ENCODE assay signal across 19 mouse cellular contexts in genomic region chr12:112298521-112298920, GRCm38 (mm10).
DNase-seq lines count a peak whose midpoint lies in the region; ATAC-seq lines count a peak whose summit lies in the region.
"Had no signal": no experiment of that assay in that cellular context is flagged by ENCODE, and none has a peak within 500 bp of the region (broad histone marks: within the 10 kb centered on the region; RNA-seq: fewer than 3 reads in every experiment).

No protein-coding gene starts in this region.

- 81% methylated on average over 8 of the region's 8 CpGs for WGBS in forebrain, embryonic 12.5 days
- WGBS in forebrain, embryonic 11.5 days: 85% methylated on average over 8 of the region's 8 CpGs
- WGBS in hindbrain, embryonic 15.5 days: 81% methylated on average over 8 of the region's 8 CpGs
- WGBS in hindbrain, embryonic 13.5 days: 83% methylated on average over 8 of the region's 8 CpGs
- 78% methylated on average over 8 of the region's 8 CpGs for WGBS in midbrain, embryonic 14.5 days

- no peaks in the 10 kb centered on the region for H3K9me3 ChIP-seq in forebrain, embryonic 12.5 days
- no peaks in the 10 kb centered on the region for H3K9me3 ChIP-seq in forebrain, embryonic 11.5 days (ENCODE audit: control insufficient read depth, low read length)
- H3K9me3 ChIP-seq in hindbrain, embryonic 15.5 days: no peaks in the 10 kb centered on the region
- H3K9me3 ChIP-seq in hindbrain, embryonic 13.5 days: no peaks in the 10 kb centered on the region
- no peaks in the 10 kb centered on the region for H3K9me3 ChIP-seq in midbrain, embryonic 14.5 days (ENCODE audit: control insufficient read depth, low read length)
- H3K9me3 ChIP-seq: embryonic facial prominence, embryonic 12.5 days; heart, embryonic 12.5 days had no signal

- no peak overlapping the region for H3K4me2 ChIP-seq in forebrain, embryonic 12.5 days
- H3K4me2 ChIP-seq in forebrain, embryonic 11.5 days (ENCODE audit: low read depth, low read length, severe bottlenecking): no peak overlapping the region
- no peak overlapping the region for H3K4me2 ChIP-seq in hindbrain, embryonic 15.5 days
- H3K4me2 ChIP-seq in hindbrain, embryonic 13.5 days: no peak overlapping the region
- no peak overlapping the region for H3K4me2 ChIP-seq in midbrain, embryonic 14.5 days (ENCODE audit: low read length)
- H3K4me2 ChIP-seq: embryonic facial prominence, embryonic 12.5 days; heart, embryonic 12.5 days; hindbrain, embryonic 14.5 days had no signal

- H3K27me3 ChIP-seq in forebrain, embryonic 12.5 days: peaks cover 37% of the 10 kb centered on the region
- peaks cover 3% of the 10 kb centered on the region; the same call in 1 of the 2 replicates for H3K27me3 ChIP-seq in forebrain, embryonic 11.5 days (ENCODE audit: control insufficient read depth, insufficient read depth, low read length)
- peaks cover 12% of the 10 kb centered on the region; the same call in 1 of the 2 replicates for H3K27me3 ChIP-seq in hindbrain, embryonic 15.5 days
- peaks cover 50% of the 10 kb centered on the region for H3K27me3 ChIP-seq in hindbrain, embryonic 13.5 days
- no peaks in the 10 kb centered on the region for H3K27me3 ChIP-seq in midbrain, embryonic 14.5 days (ENCODE audit: control insufficient read depth, insufficient read depth, low read length)

- no peak overlapping the region for H3K4me3 ChIP-seq in forebrain, embryonic 12.5 days (replicated peaks)
- no peak overlapping the region for H3K4me3 ChIP-seq in forebrain, embryonic 11.5 days (ENCODE audit: low read depth, low read length)
- H3K4me3 ChIP-seq in hindbrain, embryonic 15.5 days: no peak overlapping the region
- H3K4me3 ChIP-seq in hindbrain, embryonic 13.5 days: no peak overlapping the region
- no peak overlapping the region for H3K4me3 ChIP-seq in midbrain, embryonic 14.5 days (replicated peaks; ENCODE audit: low read depth, low read length)
- H3K4me3 ChIP-seq: embryonic facial prominence, embryonic 12.5 days; gastrocnemius, adult 2 months; heart, embryonic 12.5 days had no signal

- no peaks in the 10 kb centered on the region for H3K36me3 ChIP-seq in forebrain, embryonic 12.5 days (replicated peaks)
- no peaks in the 10 kb centered on the region for H3K36me3 ChIP-seq in forebrain, embryonic 11.5 days (ENCODE audit: control insufficient read depth, insufficient read depth, low read length)
- no peaks in the 10 kb centered on the region for H3K36me3 ChIP-seq in hindbrain, embryonic 15.5 days
- no peaks in the 10 kb centered on the region for H3K36me3 ChIP-seq in hindbrain, embryonic 13.5 days
- H3K36me3 ChIP-seq in midbrain, embryonic 14.5 days (ENCODE audit: control insufficient read depth, insufficient read depth, low read length): no peaks in the 10 kb centered on the region
- H3K36me3 ChIP-seq: embryonic facial prominence, embryonic 12.5 days; heart, embryonic 12.5 days had no signal

- peaks cover 39% of the 10 kb centered on the region for H3K4me1 ChIP-seq in forebrain, embryonic 12.5 days
- 0 out of 2 replicates have a peak, but pooled peaks cover 9% of the 10 kb centered on the region for H3K4me1 ChIP-seq in forebrain, embryonic 11.5 days (replicated peaks; ENCODE audit: control insufficient read depth, insufficient read depth, low read length)
- peaks cover 32% of the 10 kb centered on the region for H3K4me1 ChIP-seq in hindbrain, embryonic 15.5 days (replicated peaks)
- H3K4me1 ChIP-seq in hindbrain, embryonic 13.5 days (replicated peaks): peaks cover 50% of the 10 kb centered on the region
- H3K4me1 ChIP-seq in midbrain, embryonic 14.5 days (ENCODE audit: control insufficient read depth, insufficient read depth, low read length): peaks cover 37% of the 10 kb centered on the region

- no peak for DNase-seq in forebrain, embryonic 11.5 days (ENCODE audit: low spot score)
- peak; percentile 43 for DNase-seq in brain, embryonic 18.5 days (ENCODE audit: low read depth, low spot score)
- DNase-seq in midbrain, embryonic 14.5 days: no peak
- no peak for DNase-seq in adrenal gland, adult 2 months
- DNase-seq: adrenal gland, postnatal 25 days; cerebellum, adult 8-10 months; embryo, embryonic 11 days; gastrocnemius, adult 2 months; gastrocnemius, postnatal 25 days had no signal

- H3K27ac ChIP-seq in forebrain, embryonic 12.5 days: 0 out of 2 replicates have a peak overlapping the region, but pooled peaks have one; percentile 59
- no peak overlapping the region for H3K27ac ChIP-seq in forebrain, embryonic 11.5 days (ENCODE audit: low read depth, low read length)
- H3K27ac ChIP-seq in hindbrain, embryonic 15.5 days (replicated peaks): 0 out of 2 replicates have a peak overlapping the region, but pooled peaks have one; percentile 35
- no peak overlapping the region for H3K27ac ChIP-seq in hindbrain, embryonic 13.5 days
- peak overlapping the region; percentile 58 for H3K27ac ChIP-seq in midbrain, embryonic 14.5 days (replicated peaks; ENCODE audit: low read depth, low read length)
- H3K27ac ChIP-seq: embryonic facial prominence, embryonic 12.5 days; gastrocnemius, adult 2 months; hindbrain, embryonic 14.5 days had no signal

- no peak overlapping the region for H3K9ac ChIP-seq in forebrain, embryonic 12.5 days
- H3K9ac ChIP-seq in forebrain, embryonic 11.5 days (ENCODE audit: low read length): no peak overlapping the region
- no peak overlapping the region for H3K9ac ChIP-seq in hindbrain, embryonic 15.5 days
- H3K9ac ChIP-seq in hindbrain, embryonic 13.5 days: no peak overlapping the region
- H3K9ac ChIP-seq in midbrain, embryonic 14.5 days (replicated peaks; ENCODE audit: low read length): no peak overlapping the region
- H3K9ac ChIP-seq: embryonic facial prominence, embryonic 12.5 days; heart, embryonic 12.5 days; hindbrain, embryonic 14.5 days had no signal

- ATAC-seq in forebrain, embryonic 12.5 days (ENCODE audit: low FRiP score): no peak
- ATAC-seq in forebrain, embryonic 11.5 days (replicated peaks; ENCODE audit: low FRiP score): no peak
- ATAC-seq in hindbrain, embryonic 15.5 days (ENCODE audit: low FRiP score, low read depth): no peak
- ATAC-seq in hindbrain, embryonic 13.5 days (ENCODE audit: low FRiP score): no peak
- no peak for ATAC-seq in midbrain, embryonic 14.5 days (ENCODE audit: low FRiP score, low TSS enrichment)
- ATAC-seq: activated CD4-positive, CD25-positive, alpha-beta regulatory T cell, adult 4 months; inflammation-experienced regulatory T-cells, adult 6 months; intestine, postnatal 0 days; Patski had no signal

Comparison
In these comparisons a context has a peak if more than half of its experiments do, and no peak if none do; other contexts are left out.
1. H3K27ac ChIP-seq: peak in forebrain, embryonic 12.5 days (single experiment), hindbrain, embryonic 15.5 days (single experiment) and midbrain, embryonic 14.5 days (single experiment); none in forebrain, embryonic 11.5 days (single experiment) and hindbrain, embryonic 13.5 days (single experiment).